Mouse (Mus musculus): ENCODE results near the gene Dner.
"Not testable (repeated sequence)": the region's sequence is repeated elsewhere in the genome, so short reads cannot be mapped to it uniquely, and the experiment has no call there.

Gene Dner

GRCm38 (mm10) chr1:84386481-84387146, 309.4 kb downstream of the Dner start:
- DNase-seq: no peak

- no peak for DNase-seq
These were observed 313.3 kb downstream of the Dner start for GRCm38 (mm10) chr1:84382709-84383108.

- no peak for DNase-seq
These were observed 314.0 kb downstream of the Dner start for GRCm38 (mm10) chr1:84382064-84382463.

- peak; percentile 10 for DNase-seq
These were observed 315.1 kb downstream of the Dner start for GRCm38 (mm10) chr1:84380895-84381294.

- no peak for DNase-seq
These were observed 328.3 kb downstream of the Dner start for GRCm38 (mm10) chr1:84367733-84368132.

- no peak for DNase-seq
These were observed 329.5 kb downstream of the Dner start for GRCm38 (mm10) chr1:84366553-84366952.

DNA sequence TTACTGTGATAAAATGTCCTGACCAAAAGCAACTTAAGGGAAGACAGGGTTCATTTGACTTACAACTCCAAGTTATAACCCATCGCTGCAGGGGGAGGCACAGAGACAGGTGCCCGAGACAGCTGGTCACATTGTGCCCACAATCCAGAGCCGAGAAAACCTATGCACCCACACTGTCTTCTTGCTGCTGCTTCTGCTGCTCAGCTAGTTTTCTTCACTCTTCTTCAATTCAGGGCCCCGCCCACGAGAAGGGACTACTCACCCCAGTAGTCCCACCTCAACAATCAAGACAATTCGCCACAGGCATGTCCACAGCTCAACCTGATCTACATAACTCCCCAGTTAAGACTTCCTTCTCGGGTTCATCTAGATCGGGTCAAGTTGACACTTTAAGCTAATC, 332.1 kb downstream of the Dner start, which contains the start of gene Pid1:
Pid1 (minus strand) TSS at position 214 of the 400 bp plus-strand sequence.
- no peak for DNase-seq

- DNase-seq: no peak
These were observed 333.1 kb downstream of the Dner start for GRCm38 (mm10) chr1:84362709-84363617.

DNA sequence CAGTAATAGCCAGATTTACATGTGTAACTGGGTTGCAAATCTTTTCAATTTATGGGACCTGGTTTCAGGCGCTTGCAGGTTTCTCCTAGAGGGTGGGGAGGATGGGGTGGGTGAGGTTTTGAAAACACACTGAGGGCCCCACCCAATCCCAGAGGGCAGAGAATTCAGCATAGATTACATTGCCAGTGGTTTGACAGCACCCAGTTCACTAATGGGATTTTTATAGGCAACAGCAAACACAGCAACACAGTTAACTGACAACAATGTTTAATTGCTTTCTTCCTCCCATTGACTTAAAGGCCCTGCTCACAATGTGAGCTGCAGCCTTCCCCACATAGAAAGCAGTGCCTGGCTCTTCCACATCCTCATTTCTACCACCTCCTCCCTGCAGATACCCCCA, 333.8 kb downstream of the Dner start:
- no peak for DNase-seq

DNA sequence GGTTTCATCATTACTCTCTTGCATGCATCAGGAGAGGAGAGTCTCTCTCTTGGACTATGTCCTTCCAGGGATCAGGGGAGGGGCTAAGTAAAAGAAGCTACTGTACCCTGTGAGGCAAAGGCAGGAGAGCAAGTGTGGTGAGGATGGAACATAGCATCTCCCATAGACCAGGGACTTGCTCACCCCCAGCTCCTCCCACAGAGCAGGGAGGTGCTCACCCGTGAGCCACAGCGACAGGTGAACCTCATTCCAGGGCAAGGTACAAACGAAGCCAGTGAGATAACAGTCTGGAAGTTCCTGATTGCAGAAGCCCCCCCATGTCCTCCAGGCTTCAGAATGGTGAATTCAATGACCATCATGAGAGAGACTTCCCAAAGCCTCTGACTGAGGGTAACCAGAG, 334.6 kb downstream of the Dner start:
- no peak for DNase-seq

- peak; percentile 72 for DNase-seq
These were observed 336.2 kb downstream of the Dner start for GRCm38 (mm10) chr1:84359611-84360500.

GRCm38 (mm10) chr1:84357216-84357615, 338.8 kb downstream of the Dner start:
- DNase-seq: no peak

GRCm38 (mm10) chr1:84350262-84350661, 345.8 kb downstream of the Dner start:
- DNase-seq: no peak

- no peak for DNase-seq
These were observed 348.1 kb downstream of the Dner start for GRCm38 (mm10) chr1:84347796-84348476.

- not testable (repeated sequence) for DNase-seq
These were observed 363.2 kb downstream of the Dner start for GRCm38 (mm10) chr1:84332797-84333196.

DNA sequence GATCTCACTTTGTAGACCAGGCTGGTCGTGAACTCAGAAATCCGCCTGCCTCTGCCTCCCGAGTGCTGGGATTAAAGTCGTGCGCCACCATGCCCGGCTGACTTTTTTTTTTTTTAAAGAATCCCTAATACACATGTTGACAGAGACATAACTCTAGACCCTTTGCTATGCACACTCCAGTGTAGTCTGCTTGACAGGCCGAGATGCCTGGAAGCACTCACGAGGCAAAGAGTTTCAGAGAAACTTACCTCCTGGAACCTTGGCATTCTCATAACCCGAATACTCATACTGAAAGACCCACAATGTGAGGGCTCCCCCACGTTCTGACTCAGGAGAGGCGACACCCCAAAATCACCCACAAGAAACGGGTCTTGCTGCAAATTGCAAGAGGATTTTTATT, 364.2 kb downstream of the Dner start:
- DNase-seq: not testable (repeated sequence)

- no peak for DNase-seq
These were observed 370.7 kb downstream of the Dner start for GRCm38 (mm10) chr1:84325309-84325708.

DNA sequence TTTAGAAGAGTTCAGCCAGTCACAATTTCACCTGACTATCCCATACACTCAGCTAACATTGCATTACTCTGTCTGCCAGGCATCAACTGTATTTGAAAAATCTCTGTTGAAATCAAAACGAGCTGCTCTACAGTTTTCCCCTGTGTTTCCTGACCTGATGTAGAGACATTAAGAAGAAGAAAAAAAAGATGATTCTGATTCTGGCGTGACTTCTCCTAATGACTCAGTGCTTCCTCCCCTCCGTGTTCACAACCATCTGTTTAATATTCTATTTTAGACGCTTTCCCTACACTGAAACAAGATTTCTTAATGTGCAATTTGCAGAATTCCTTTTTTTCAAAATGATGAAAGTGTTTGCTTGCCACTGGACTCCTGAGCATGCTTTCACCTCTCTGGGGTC, 374.7 kb downstream of the Dner start:
- no peak for DNase-seq
